Mouse (Mus musculus) adrenal gland, adult (tissue): ENCODE measurements at regions not wholly inside any gene's neighbourhood (a gene's known extent, or its start where the extent isn't known, plus 50 kb on each side); places are given as distances from the start of the nearest gene placed in this dataset.
"Not testable (repeated sequence)": the region's sequence is repeated elsewhere in the genome, so short reads cannot be mapped to it uniquely, and the experiment has no call there.

Experiments used
- DNase-seq, 2 experiments: peaks; one replicate each; pipeline ENCODE4 v3.0.0; 2022 to 2023; ENCODE audit warnings: low spot score in 1 of 2; ENCODE audit not compliant: inconsistent age in 2 of 2

GRCm38 (mm10) chr9:84461441-84461840, 536.5 kb downstream of the Bckdhb start:
- DNase-seq, result no peak

GRCm38 (mm10) chr9:84466741-84467140, 541.8 kb downstream of the Bckdhb start:
- DNase-seq, result peak; percentile 22 to 85

- DNase-seq, result peak in 1 of 2 experiments; percentile 13
These were observed 547.8 kb downstream of the Bckdhb start for GRCm38 (mm10) chr9:84472696-84473095.

- no peak for DNase-seq
These were observed 551.0 kb downstream of the Bckdhb start for GRCm38 (mm10) chr9:84475906-84476305.

GRCm38 (mm10) chr9:84499507-84499906, 574.6 kb downstream of the Bckdhb start:
- no peak for DNase-seq

GRCm38 (mm10) chr9:84502981-84503380, 578.0 kb downstream of the Bckdhb start:
- not testable (repeated sequence) for DNase-seq

- no peak for DNase-seq
These were observed 592.1 kb downstream of the Bckdhb start for GRCm38 (mm10) chr9:84517064-84517463.

GRCm38 (mm10) chr9:84545431-84545830, 620.5 kb downstream of the Bckdhb start:
- DNase-seq, result no peak

GRCm38 (mm10) chr9:84548012-84548660, 623.2 kb downstream of the Bckdhb start:
- no peak for DNase-seq

GRCm38 (mm10) chr9:84555237-84555636, 630.3 kb downstream of the Bckdhb start:
- no peak for DNase-seq

- DNase-seq, result no peak
These were observed 631.4 kb downstream of the Bckdhb start for GRCm38 (mm10) chr9:84556261-84556844.

- no peak for DNase-seq
These were observed 633.4 kb downstream of the Bckdhb start for GRCm38 (mm10) chr9:84558346-84558745.

- DNase-seq, result no peak
These were observed 644.6 kb downstream of the Bckdhb start for GRCm38 (mm10) chr9:84569533-84569932.

- peak; percentile 4 to 75 for DNase-seq
These were observed 652.8 kb downstream of the Bckdhb start for GRCm38 (mm10) chr9:84577781-84578180.

GRCm38 (mm10) chr9:84587791-84588190, 662.8 kb downstream of the Bckdhb start:
- DNase-seq, result no peak

GRCm38 (mm10) chr9:84594724-84595123, 669.8 kb downstream of the Bckdhb start:
- no peak for DNase-seq
